Mouse (Mus musculus) kidney, adult 2 months (tissue): ENCODE data around the gene Sgtb.

Experiments
- CTCF ChIP-seq: fragments of 200-500 bp; conservative IDR thresholded peaks from 2 replicates; pipeline ENCODE4 v1.5.1; 2011; ENCODE audit warnings: low read depth, mild to moderate bottlenecking, control low read depth, low read length, moderate library complexity, mixed read lengths; ENCODE audit not compliant: insufficient read depth, insufficient read length
- POLR2A ChIP-seq: fragments of 200-500 bp; IDR thresholded peaks from one replicate; pipeline ENCODE4 v1.6.1; 2011; ENCODE audit warnings: low read depth, low read length, control low read depth

DNA sequence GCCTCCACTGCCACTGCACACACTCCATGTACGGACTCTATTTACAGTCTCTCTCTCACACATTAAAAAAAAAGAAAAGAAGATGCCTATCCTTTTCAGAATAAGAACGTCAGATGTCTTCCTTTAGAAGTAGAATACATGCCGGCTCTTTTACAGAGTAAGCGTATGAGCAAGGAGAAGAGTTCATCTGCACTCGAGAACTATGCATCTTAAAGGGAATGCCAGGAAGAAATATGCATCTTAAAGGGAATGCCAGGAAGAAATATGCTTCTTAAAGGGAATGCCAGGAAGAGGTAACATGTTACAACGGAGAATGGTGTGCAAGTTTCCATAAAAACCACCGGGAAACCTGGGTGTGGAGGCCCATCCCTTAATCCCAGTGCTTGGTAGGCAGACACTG lies 45.6 kb downstream of the Sgtb start:
- TF ChIP-seq CTCF, result no peak
- no peak for TF ChIP-seq POLR2A
